In genomic region chr12:112843803-112844202, GRCm38 (mm10) we compare ENCODE assay signal across 9 mouse cellular contexts. TPM values are rescaled to one million over a fixed set of nuclear protein-coding genes. Genes with fewer than 3 reads are reported as not detected.
DNase-seq lines count a peak whose midpoint lies in the region; ATAC-seq and TF ChIP-seq lines count a peak whose summit lies in the region.
"Had no signal": no experiment of that assay in that cellular context is flagged by ENCODE, and none has a peak within 500 bp of the region (broad histone marks: within the 10 kb centered on the region; RNA-seq: fewer than 3 reads in every experiment).

No protein-coding gene starts in this region.

- no peak overlapping the region for H3K4me2 ChIP-seq in heart, embryonic 16.5 days (ENCODE audit: low read depth, low read length)
- H3K4me2 ChIP-seq in liver, postnatal 0 days (ENCODE audit: low read depth, low read length): no peak overlapping the region
- H3K4me2 ChIP-seq: heart, embryonic 15.5 days had no signal

- no peaks in the 10 kb centered on the region for H3K4me1 ChIP-seq in ES-Bruce4 (ENCODE audit: control insufficient read depth, insufficient read depth, low read length)
- H3K4me1 ChIP-seq in forebrain, embryonic 10.5 days: no peaks in the 10 kb centered on the region
- no peaks in the 10 kb centered on the region for H3K4me1 ChIP-seq in heart, embryonic 16.5 days (ENCODE audit: control insufficient read depth, insufficient read depth, low read length)
- H3K4me1 ChIP-seq in liver, postnatal 0 days (ENCODE audit: insufficient read depth): no peaks in the 10 kb centered on the region; the same call in 1 of the 2 replicates
- H3K4me1 ChIP-seq: heart, embryonic 15.5 days had no signal

- H3K4me3 ChIP-seq in ES-Bruce4 (ENCODE audit: low read depth, low read length): no peak overlapping the region
- no peak overlapping the region for H3K4me3 ChIP-seq in forebrain, embryonic 10.5 days
- no peak overlapping the region for H3K4me3 ChIP-seq in heart, embryonic 16.5 days (ENCODE audit: low read length)
- H3K4me3 ChIP-seq in liver, postnatal 0 days (ENCODE audit: low read depth, low read length): no peak overlapping the region
- H3K4me3 ChIP-seq: heart, embryonic 15.5 days had no signal

- no peak overlapping the region for H3K9ac ChIP-seq in ES-Bruce4 (ENCODE audit: low read depth, poor library complexity, severe bottlenecking)
- no peak overlapping the region for H3K9ac ChIP-seq in heart, embryonic 16.5 days (ENCODE audit: low read length)
- H3K9ac ChIP-seq in liver, postnatal 0 days (replicated peaks): no peak overlapping the region
- H3K9ac ChIP-seq: heart, embryonic 15.5 days had no signal

- ATAC-seq in heart, embryonic 16.5 days (replicated peaks; ENCODE audit: extremely low read depth, insufficient read depth, low FRiP score): peak; percentile 69
- ATAC-seq in liver, postnatal 0 days: peak; percentile 72; the same call in 1 of the 2 replicates

- no peak overlapping the region for H3K27ac ChIP-seq in ES-Bruce4 (ENCODE audit: insufficient read depth, low read length)
- no peak overlapping the region for H3K27ac ChIP-seq in forebrain, embryonic 10.5 days
- no peak overlapping the region for H3K27ac ChIP-seq in heart, embryonic 16.5 days (ENCODE audit: low read length)
- H3K27ac ChIP-seq in liver, postnatal 0 days (ENCODE audit: low read depth): no peak overlapping the region
- H3K27ac ChIP-seq: heart, embryonic 15.5 days had no signal

- no peak for TF ChIP-seq EP300 in ES-Bruce4 (IDR thresholded peaks at IDR 0.05; ENCODE audit: insufficient read depth, low read depth, low read length)
- TF ChIP-seq EP300 in liver, postnatal 0 days (IDR thresholded peaks at IDR 0.05; ENCODE audit: low read depth): no peak

- TF ChIP-seq CTCF in ES-Bruce4 (IDR thresholded peaks at IDR 0.05; ENCODE audit: low read depth, low read length): peak; percentile 99
- peak; percentile 99 for TF ChIP-seq CTCF in liver, postnatal 0 days (IDR thresholded peaks at IDR 0.05; ENCODE audit: low read depth)

- 0 out of 2 replicates have a peak, but pooled peaks cover 2% of the 10 kb centered on the region for H3K9me3 ChIP-seq in ES-Bruce4 (replicated peaks; ENCODE audit: control insufficient read depth, insufficient read depth, low read length, poor library complexity, severe bottlenecking)
- H3K9me3 ChIP-seq in forebrain, embryonic 10.5 days: no peaks in the 10 kb centered on the region
- 0 out of 2 replicates have a peak, but pooled peaks cover 3% of the 10 kb centered on the region for H3K9me3 ChIP-seq in heart, embryonic 16.5 days (replicated peaks; ENCODE audit: control insufficient read depth, low read length)
- H3K9me3 ChIP-seq in liver, postnatal 0 days (ENCODE audit: low read length): peaks cover 3% of the 10 kb centered on the region
- H3K9me3 ChIP-seq: heart, embryonic 15.5 days had no signal

- no peaks in the 10 kb centered on the region for H3K27me3 ChIP-seq in ES-Bruce4 (ENCODE audit: control insufficient read depth, insufficient read depth, low read length, poor library complexity, severe bottlenecking)
- no peaks in the 10 kb centered on the region for H3K27me3 ChIP-seq in forebrain, embryonic 10.5 days (ENCODE audit: poor library complexity, severe bottlenecking)
- H3K27me3 ChIP-seq in heart, embryonic 16.5 days (ENCODE audit: control insufficient read depth, insufficient read depth, low read length): no peaks in the 10 kb centered on the region
- H3K27me3 ChIP-seq in liver, postnatal 0 days (ENCODE audit: insufficient read depth, low read length): no peaks in the 10 kb centered on the region
- H3K27me3 ChIP-seq: heart, embryonic 15.5 days had no signal

- H3K36me3 ChIP-seq in ES-Bruce4 (ENCODE audit: control insufficient read depth, insufficient read depth, low read length, poor library complexity, severe bottlenecking): no peaks in the 10 kb centered on the region
- H3K36me3 ChIP-seq in forebrain, embryonic 10.5 days (replicated peaks): no peaks in the 10 kb centered on the region
- H3K36me3 ChIP-seq in heart, embryonic 16.5 days (ENCODE audit: control insufficient read depth, insufficient read depth): no peaks in the 10 kb centered on the region
- no peaks in the 10 kb centered on the region for H3K36me3 ChIP-seq in liver, postnatal 0 days (replicated peaks; ENCODE audit: insufficient read depth, low read length)
- H3K36me3 ChIP-seq: heart, embryonic 15.5 days had no signal

- no peak for TF ChIP-seq POLR2A in ES-Bruce4 (IDR thresholded peaks at IDR 0.05; ENCODE audit: insufficient read depth, low read length)

- DNase-seq in brain, adult 2 months (ENCODE audit: low read depth, low spot score): peak; percentile 89
- DNase-seq in forebrain, embryonic 10.5 days (ENCODE audit: extremely low spot score, low spot score): peak; percentile 83
- DNase-seq in kidney, postnatal 36 days: peak; percentile 89 to 97
- peak; percentile 92 for DNase-seq in liver, postnatal 0 days
- DNase-seq in ovary, postnatal 36 days (ENCODE audit: low spot score): peak; percentile 86
- peak; percentile 95 for DNase-seq in thymus, postnatal 14 days

- WGBS in forebrain, embryonic 10.5 days: 19% methylated on average over 3 of the region's 3 CpGs
- WGBS in heart, embryonic 16.5 days: 19% methylated on average over 3 of the region's 3 CpGs
- 19% methylated on average over 3 of the region's 3 CpGs for WGBS in liver, postnatal 0 days (ENCODE audit: insufficient replicate concordance)

RNA-seq across cellular contexts. Expression of gene Cdca4, which starts 14.6 kb away (rescaled TPM):
- polyA plus RNA-seq in ES-Bruce4 (2011; ENCODE audit: insufficient read depth, insufficient read length, low read depth, missing spikeins): 58.9 and 59.1 TPM in 2 replicates
- 189 and 199 TPM in 2 replicates for polyA plus RNA-seq in forebrain, embryonic 10.5 days (2016; fragmentation: Nextera tagmentation; extraction: Ambion mirVana)
- polyA plus RNA-seq in heart, embryonic 16.5 days (2015; fragmentation: Nextera tagmentation; extraction: Ambion mirVana): 44.7 and 53.2 TPM in 2 replicates
- 29.8 and 30.4 TPM in 2 replicates for polyA plus RNA-seq in liver, postnatal 0 days (2015; fragmentation: Nextera tagmentation; extraction: Ambion mirVana)

RNA-seq across cellular contexts. Expression of gene Gpr132, which starts 24.2 kb away (rescaled TPM):
- 0.64 and 0.93 TPM in 2 replicates for polyA plus RNA-seq in ES-Bruce4 (2011; ENCODE audit: insufficient read depth, insufficient read length, low read depth, missing spikeins)
- polyA plus RNA-seq in forebrain, embryonic 10.5 days (2016; fragmentation: Nextera tagmentation; extraction: Ambion mirVana): 0.06 and 0.07 TPM in 2 replicates
- 1.4 and 3.6 TPM in 2 replicates for polyA plus RNA-seq in heart, embryonic 16.5 days (2015; fragmentation: Nextera tagmentation; extraction: Ambion mirVana)
- 0.26 and 0.34 TPM in 2 replicates for polyA plus RNA-seq in liver, postnatal 0 days (2015; fragmentation: Nextera tagmentation; extraction: Ambion mirVana)

RNA-seq across cellular contexts. Expression of gene Clba1, which starts 35.1 kb away (rescaled TPM):
- polyA plus RNA-seq in ES-Bruce4 (2011; ENCODE audit: insufficient read depth, insufficient read length, low read depth, missing spikeins): 4.9 and 7.6 TPM in 2 replicates
- polyA plus RNA-seq in forebrain, embryonic 10.5 days (2016; fragmentation: Nextera tagmentation; extraction: Ambion mirVana): 11.3 and 12.3 TPM in 2 replicates
- 6.0 and 8.4 TPM in 2 replicates for polyA plus RNA-seq in heart, embryonic 16.5 days (2015; fragmentation: Nextera tagmentation; extraction: Ambion mirVana)
- 0.69 TPM in 2 replicates for polyA plus RNA-seq in liver, postnatal 0 days (2015; fragmentation: Nextera tagmentation; extraction: Ambion mirVana)

RNA-seq across cellular contexts. Expression of gene Ahnak2, which starts 41.3 kb away (rescaled TPM):
- 25.8 and 28.6 TPM in 2 replicates for polyA plus RNA-seq in ES-Bruce4 (2011; ENCODE audit: insufficient read depth, insufficient read length, low read depth, missing spikeins)
- polyA plus RNA-seq in forebrain, embryonic 10.5 days (2016; fragmentation: Nextera tagmentation; extraction: Ambion mirVana): 0.05 and 0.11 TPM in 2 replicates
- polyA plus RNA-seq in heart, embryonic 16.5 days (2015; fragmentation: Nextera tagmentation; extraction: Ambion mirVana): 2.0 and 2.1 TPM in 2 replicates
- 0.22 and 0.36 TPM in 2 replicates for polyA plus RNA-seq in liver, postnatal 0 days (2015; fragmentation: Nextera tagmentation; extraction: Ambion mirVana)
